Mouse (Mus musculus) adrenal gland, adult 8-10 months (tissue): ENCODE measurements around the gene Amotl2. TPM values are rescaled to one million over a fixed set of nuclear protein-coding genes. Genes with fewer than 3 reads are reported as not detected.
"Not testable (repeated sequence)": the region's sequence is repeated elsewhere in the genome, so short reads cannot be mapped to it uniquely, and the experiment has no call there.

Source experiments
- DNase-seq: peaks from one replicate; pipeline ENCODE4 v3.0.0; 2022
- total RNA-seq, 4 experiments: library from RNA; stranded (reverse); gene quantifications; 2 replicates each; pipeline ENCODE4 v1.2.4; 2022

Gene Amotl2
- total RNA-seq, 4 experiments from 2014 or later, result 77.4 to 388 (median 110) TPM

- DNase-seq, result no peak
These were observed 18.8 kb downstream of the Amotl2 start for GRCm38 (mm10) chr9:102735231-102735630.

- no peak for DNase-seq
These were observed 19.5 kb downstream of the Amotl2 start for GRCm38 (mm10) chr9:102735996-102736395.

- no peak for DNase-seq
These were observed 20.9 kb downstream of the Amotl2 start for GRCm38 (mm10) chr9:102737405-102737804.

- no peak for DNase-seq
These were observed 30.3 kb downstream of the Amotl2 start for GRCm38 (mm10) chr9:102746753-102747152.

- no peak for DNase-seq
These were observed 31.4 kb downstream of the Amotl2 start for GRCm38 (mm10) chr9:102747902-102748301.

GRCm38 (mm10) chr9:102749216-102749615 is 32.7 kb downstream of the Amotl2 start:
- DNase-seq, result peak; percentile 89

GRCm38 (mm10) chr9:102751632-102752303 is 35.3 kb downstream of the Amotl2 start:
- DNase-seq, result no peak

GRCm38 (mm10) chr9:102753299-102753698 is 36.8 kb downstream of the Amotl2 start:
- DNase-seq, result no peak

- DNase-seq, result no peak
These were observed 38.7 kb downstream of the Amotl2 start for GRCm38 (mm10) chr9:102755161-102755560.

- no peak for DNase-seq
These were observed 39.3 kb downstream of the Amotl2 start for GRCm38 (mm10) chr9:102755591-102756270.

- no peak for DNase-seq
These were observed 39.9 kb downstream of the Amotl2 start for GRCm38 (mm10) chr9:102756352-102756751.

- DNase-seq, result no peak
These were observed 42.4 kb downstream of the Amotl2 start for GRCm38 (mm10) chr9:102758851-102759250.

- DNase-seq, result peak; percentile 82
These were observed 43.1 kb downstream of the Amotl2 start for GRCm38 (mm10) chr9:102759581-102760001.

- DNase-seq, result no peak
These were observed 45.1 kb downstream of the Amotl2 start for GRCm38 (mm10) chr9:102761599-102761998.

- DNase-seq, result no peak
These were observed 46.4 kb downstream of the Amotl2 start for GRCm38 (mm10) chr9:102762836-102763235.

- no peak for DNase-seq
These were observed 47.0 kb downstream of the Amotl2 start for GRCm38 (mm10) chr9:102763520-102763919.

- not testable (repeated sequence) for DNase-seq
These were observed 48.1 kb downstream of the Amotl2 start for GRCm38 (mm10) chr9:102764540-102764939.

- no peak for DNase-seq
These were observed 50.3 kb downstream of the Amotl2 start for GRCm38 (mm10) chr9:102766741-102767140.

- no peak for DNase-seq
These were observed 52.8 kb downstream of the Amotl2 start for GRCm38 (mm10) chr9:102769257-102769656.

GRCm38 (mm10) chr9:102770190-102770589 is 53.7 kb downstream of the Amotl2 start:
- DNase-seq, result no peak

GRCm38 (mm10) chr9:102771308-102771895 is 54.9 kb downstream of the Amotl2 start:
- DNase-seq, result no peak

GRCm38 (mm10) chr9:102777631-102778591 is 61.4 kb downstream of the Amotl2 start:
- peak; percentile 55 for DNase-seq
